In genomic region chr10:116330961-116331510, GRCm38 (mm10) we compare ENCODE assay signal across 8 mouse cellular contexts. TPM values are rescaled to one million over a fixed set of nuclear protein-coding genes. Genes with fewer than 3 reads are reported as not detected.
DNase-seq lines count a peak whose midpoint lies in the region; ATAC-seq and TF ChIP-seq lines count a peak whose summit lies in the region.

No protein-coding gene starts in this region.

- H3K27me3 ChIP-seq in lung, embryonic 15.5 days, result no peaks in the 10 kb centered on the region
- no peaks in the 10 kb centered on the region for H3K27me3 ChIP-seq in embryonic facial prominence, embryonic 13.5 days
- H3K27me3 ChIP-seq in limb, embryonic 12.5 days, result no peaks in the 10 kb centered on the region
- no peaks in the 10 kb centered on the region for H3K27me3 ChIP-seq in small intestine, adult 2 months (ENCODE audit: control insufficient read depth, insufficient read depth, low read length)

- no peak for TF ChIP-seq POLR2A in small intestine, adult 2 months (IDR thresholded peaks at IDR 0.05; ENCODE audit: low read depth, low read length)

- H3K4me2 ChIP-seq in lung, embryonic 15.5 days, result peak overlapping the region; percentile 53
- H3K4me2 ChIP-seq in embryonic facial prominence, embryonic 13.5 days, result peak overlapping the region; percentile 67
- H3K4me2 ChIP-seq in limb, embryonic 12.5 days, result peak overlapping the region; percentile 54

- H3K36me3 ChIP-seq in lung, embryonic 15.5 days, result no peaks in the 10 kb centered on the region
- H3K36me3 ChIP-seq in embryonic facial prominence, embryonic 13.5 days, result no peaks in the 10 kb centered on the region
- H3K36me3 ChIP-seq in limb, embryonic 12.5 days, result no peaks in the 10 kb centered on the region
- H3K36me3 ChIP-seq in small intestine, adult 2 months (ENCODE audit: control insufficient read depth, insufficient read depth, low read length), result no peaks in the 10 kb centered on the region

- H3K9ac ChIP-seq in lung, embryonic 15.5 days, result no peak overlapping the region; the same call in 1 of the 2 replicates
- peak overlapping the region; percentile 38; the same call in 1 of the 2 replicates for H3K9ac ChIP-seq in embryonic facial prominence, embryonic 13.5 days
- peak overlapping the region; percentile 32; the same call in 1 of the 2 replicates for H3K9ac ChIP-seq in limb, embryonic 12.5 days (replicated peaks)

- ATAC-seq in lung, embryonic 15.5 days (ENCODE audit: borderline replicate concordance, extremely low read depth, low FRiP score, low TSS enrichment), result no peak
- no peak for ATAC-seq in embryonic facial prominence, embryonic 13.5 days (ENCODE audit: insufficient number of reproducible peaks, insufficient read depth, low FRiP score, low TSS enrichment, low read depth)
- ATAC-seq in limb, embryonic 12.5 days (ENCODE audit: insufficient number of reproducible peaks, insufficient read depth, low FRiP score, low TSS enrichment, low read depth), result no peak

- 17% methylated on average over 23 of the region's 23 CpGs for WGBS in lung, embryonic 15.5 days
- WGBS in embryonic facial prominence, embryonic 13.5 days, result 8% methylated on average over 23 of the region's 23 CpGs
- 21% methylated on average over 23 of the region's 23 CpGs for WGBS in limb, embryonic 12.5 days
- WGBS in small intestine, adult 2 months, result 19% methylated on average over 23 of the region's 23 CpGs

- peaks cover 8% of the 10 kb centered on the region for H3K4me1 ChIP-seq in lung, embryonic 15.5 days
- H3K4me1 ChIP-seq in embryonic facial prominence, embryonic 13.5 days, result peaks cover 4% of the 10 kb centered on the region
- H3K4me1 ChIP-seq in limb, embryonic 12.5 days (replicated peaks), result peaks cover 18% of the 10 kb centered on the region; the same call in 1 of the 2 replicates
- H3K4me1 ChIP-seq in small intestine, adult 2 months (ENCODE audit: control insufficient read depth, insufficient read depth, insufficient read length, low read length), result no peaks in the 10 kb centered on the region; the same call in 1 of the 2 replicates

- no peak overlapping the region for H3K27ac ChIP-seq in lung, embryonic 15.5 days
- no peak overlapping the region for H3K27ac ChIP-seq in embryonic facial prominence, embryonic 13.5 days
- H3K27ac ChIP-seq in limb, embryonic 12.5 days, result no peak overlapping the region
- no peak overlapping the region for H3K27ac ChIP-seq in small intestine, adult 2 months (ENCODE audit: insufficient read depth, low read depth, low read length)

- H3K4me3 ChIP-seq in lung, embryonic 15.5 days, result peak overlapping the region; percentile 16
- peak overlapping the region; percentile 31 for H3K4me3 ChIP-seq in embryonic facial prominence, embryonic 13.5 days
- H3K4me3 ChIP-seq in limb, embryonic 12.5 days (replicated peaks), result peak overlapping the region; percentile 24
- peak overlapping the region; percentile 32 for H3K4me3 ChIP-seq in small intestine, adult 2 months (ENCODE audit: low read depth, low read length)

- no peaks in the 10 kb centered on the region for H3K9me3 ChIP-seq in lung, embryonic 15.5 days
- H3K9me3 ChIP-seq in embryonic facial prominence, embryonic 13.5 days, result peaks cover 4% of the 10 kb centered on the region; the same call in 1 of the 2 replicates
- H3K9me3 ChIP-seq in limb, embryonic 12.5 days, result no peaks in the 10 kb centered on the region

- TF ChIP-seq CTCF in small intestine, adult 2 months (IDR thresholded peaks at IDR 0.05; ENCODE audit: extremely low read depth, insufficient read length, insufficient replicate concordance, low read depth, low read length), result no peak

- DNase-seq in lung, postnatal 10 days, result no peak
- DNase-seq in thymus, postnatal 10 days (ENCODE audit: low spot score in 2 of 2), result no peak
- DNase-seq in kidney, postnatal 25 days, result no peak
- DNase-seq in urinary bladder, postnatal 4 days (ENCODE audit: low spot score in 2 of 2), result no peak

RNA-seq across cellular contexts. Expression of gene Ptprb, which starts 55.7 kb away (rescaled TPM):
- polyA plus RNA-seq in lung, embryonic 15.5 days (2015; fragmentation: Nextera tagmentation; extraction: Ambion mirVana), result 12.5 and 14.3 TPM in 2 replicates
- polyA plus RNA-seq in embryonic facial prominence, embryonic 13.5 days (2015; fragmentation: Nextera tagmentation; extraction: Ambion mirVana), result 2.7 and 2.8 TPM in 2 replicates
- 2.2 and 2.7 TPM in 2 replicates for polyA plus RNA-seq in limb, embryonic 12.5 days (2016; fragmentation: Nextera tagmentation; extraction: Ambion mirVana)
- 1.4 and 2.3 TPM in 2 replicates for polyA plus RNA-seq in small intestine, adult 2 months (2012; rRNA removed)
